Mouse (Mus musculus) cerebellum, adult 8-10 months (tissue): ENCODE measurements around the gene Atp13a3.

Experiments
- DNase-seq: peaks from one replicate; pipeline ENCODE4 v3.0.0; 2022

The Atp13a3 gene

DNA sequence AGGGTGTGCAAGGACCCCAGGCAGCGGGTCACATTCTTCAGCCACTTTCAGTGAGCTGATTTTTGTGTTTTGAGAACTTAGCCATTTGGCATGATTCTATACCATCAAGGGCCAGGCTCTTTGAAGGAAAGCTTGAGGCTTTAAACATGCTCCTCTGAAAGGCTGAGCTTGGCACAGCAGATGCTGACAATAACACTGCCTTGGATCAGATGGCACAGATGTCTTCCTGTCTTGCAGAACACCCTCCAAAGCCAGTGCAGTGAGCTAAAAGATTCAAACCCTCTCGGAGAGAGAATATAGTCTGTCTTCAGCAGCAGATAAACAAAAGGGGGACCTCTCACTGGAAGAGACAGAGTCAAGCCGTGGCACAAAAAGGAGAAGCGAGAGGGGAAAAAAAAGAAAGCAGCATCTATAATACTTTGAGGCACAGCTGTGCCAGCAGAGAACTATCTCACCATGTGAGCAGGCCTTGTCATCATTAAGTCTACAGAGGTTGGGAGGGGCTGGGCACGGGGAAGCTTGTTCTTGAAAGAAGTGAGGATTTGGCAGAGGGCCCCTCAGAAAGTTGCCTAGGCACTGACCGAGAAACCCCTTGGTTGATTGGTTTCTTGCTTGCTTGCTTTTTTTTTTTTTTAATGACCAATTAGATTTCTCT lies 133.7 kb downstream of the Atp13a3 start:
- DNase-seq = no peak

DNA sequence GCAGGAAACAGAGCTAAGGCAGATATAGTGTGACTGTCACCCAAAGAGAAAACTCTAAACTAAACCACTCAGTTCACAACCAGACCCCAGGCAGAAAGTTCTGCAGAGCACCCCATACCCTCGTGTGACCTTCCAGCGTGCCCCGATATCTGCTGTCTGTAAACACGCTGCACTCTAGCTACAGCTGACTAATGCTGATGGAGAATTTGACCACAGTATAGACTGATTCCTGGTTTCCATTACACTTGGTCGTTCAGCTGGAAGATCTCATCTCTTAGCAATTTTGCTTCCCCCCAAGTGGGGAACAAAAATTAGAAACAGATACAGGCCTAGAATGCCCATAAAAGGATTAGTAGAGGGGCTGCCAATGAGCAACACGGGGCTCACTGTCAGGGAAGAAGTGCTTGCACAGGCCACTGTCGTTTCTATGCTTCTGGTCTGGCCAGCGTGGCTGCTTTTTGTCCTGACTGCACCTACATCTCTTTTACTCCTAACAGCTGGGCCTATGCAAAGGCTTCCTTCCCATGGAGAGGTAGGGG lies 134.5 kb downstream of the Atp13a3 start:
- no peak for DNase-seq

DNA sequence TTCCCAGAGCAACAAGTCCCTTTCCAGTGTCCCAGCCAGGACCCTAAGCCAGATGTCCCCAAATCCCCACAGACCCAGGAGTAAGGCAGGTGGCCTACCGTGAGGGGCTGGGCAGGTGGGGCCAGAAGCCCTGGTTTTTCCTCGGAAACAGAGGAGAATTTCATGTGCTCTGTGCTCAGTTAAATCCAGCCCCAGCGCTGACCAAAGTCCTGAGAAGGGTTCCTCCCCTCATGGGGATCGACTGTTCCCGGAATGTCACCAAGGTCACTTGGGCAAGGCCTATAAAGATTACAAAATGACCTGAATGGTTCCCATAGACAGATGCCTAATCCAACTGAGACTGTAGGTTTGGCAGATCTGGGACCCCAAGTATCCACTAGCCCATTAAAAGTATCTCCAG lies 138.4 kb downstream of the Atp13a3 start, which contains the start of gene Cpn2:
TSS of gene Cpn2 (minus strand) at position 141 of the 400 bp plus-strand sequence.
- DNase-seq = no peak

DNA sequence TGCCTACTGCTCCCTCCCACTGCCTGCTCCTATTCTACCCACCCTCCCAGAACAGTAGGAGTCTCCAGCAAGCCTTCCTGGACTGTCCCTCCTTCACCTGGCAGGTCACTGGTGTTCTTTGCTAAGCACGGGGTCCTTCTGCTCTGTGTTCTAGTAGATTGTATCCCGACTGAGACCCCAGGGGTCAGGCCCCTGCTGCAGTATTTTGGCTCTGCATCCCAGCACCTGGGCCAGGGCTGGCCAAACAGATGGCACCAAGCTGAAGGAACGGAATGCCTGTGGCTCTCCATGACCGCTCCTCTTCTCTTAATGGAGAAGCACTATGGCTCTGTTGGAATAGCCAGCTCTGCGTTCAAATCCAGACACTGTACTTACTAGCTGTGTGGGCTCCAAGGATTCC lies 139.2 kb downstream of the Atp13a3 start:
- no peak for DNase-seq

DNA sequence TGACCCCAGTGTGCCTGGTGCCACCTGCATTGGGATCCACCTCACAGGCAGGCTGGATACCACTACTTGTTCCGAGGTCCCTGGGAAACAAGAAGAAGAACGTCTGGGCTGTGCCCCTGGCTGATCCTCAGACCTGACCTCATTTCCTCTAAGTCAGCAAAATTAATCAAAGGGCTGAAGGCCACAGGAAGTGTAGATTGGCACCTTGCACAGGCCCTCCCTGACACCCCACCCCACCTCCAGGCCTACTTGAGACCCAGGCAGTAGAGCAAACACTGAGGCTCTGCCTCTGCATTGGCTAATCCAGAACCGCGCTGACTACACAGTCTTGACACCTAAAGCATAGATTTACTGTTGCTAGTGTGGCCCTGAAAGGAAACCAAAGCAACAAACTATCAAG lies 140.2 kb downstream of the Atp13a3 start:
- no peak for DNase-seq

DNA sequence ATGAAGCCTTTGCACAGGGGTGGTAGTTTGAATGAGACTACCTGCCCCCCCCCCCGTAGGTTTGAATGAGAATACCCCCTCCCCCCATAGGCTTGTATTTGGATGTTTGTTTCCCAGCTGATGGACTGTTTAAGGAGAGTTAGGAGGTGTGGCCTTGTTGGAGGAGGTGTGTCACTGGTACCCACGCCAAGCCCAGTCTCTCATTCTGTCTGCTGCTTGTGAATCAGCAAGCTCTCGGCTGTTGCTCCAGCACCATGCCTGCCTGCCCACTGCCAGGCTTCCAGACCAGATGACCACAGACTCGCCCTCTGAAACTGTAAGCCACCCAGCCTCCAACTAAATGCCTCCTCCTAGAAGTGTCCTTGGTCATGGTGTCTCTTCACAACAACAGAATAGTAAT lies 142.6 kb downstream of the Atp13a3 start:
- no peak for DNase-seq

DNA sequence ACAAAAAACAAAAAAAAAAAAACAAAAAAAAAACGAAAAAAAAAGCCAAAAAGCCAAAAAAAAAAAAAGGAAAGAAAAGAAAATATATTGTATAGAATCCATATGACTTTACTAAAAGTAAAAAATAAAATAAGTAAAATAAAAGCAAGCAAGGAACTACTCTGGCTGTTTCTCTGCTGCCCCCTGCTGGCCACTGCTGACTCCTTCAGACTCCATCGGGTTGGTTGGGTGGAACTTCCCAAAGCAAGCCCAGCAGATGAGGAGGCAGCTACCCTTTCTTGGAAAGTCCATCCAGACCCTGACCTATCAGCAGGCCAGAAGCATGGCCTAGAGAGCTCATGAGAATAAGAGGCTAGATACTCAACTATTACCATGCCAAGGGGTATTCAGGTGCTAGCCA lies 143.1 kb downstream of the Atp13a3 start:
- DNase-seq = peak; percentile 53
